Mouse (Mus musculus): ENCODE data around the gene Pimreg.

DNA sequence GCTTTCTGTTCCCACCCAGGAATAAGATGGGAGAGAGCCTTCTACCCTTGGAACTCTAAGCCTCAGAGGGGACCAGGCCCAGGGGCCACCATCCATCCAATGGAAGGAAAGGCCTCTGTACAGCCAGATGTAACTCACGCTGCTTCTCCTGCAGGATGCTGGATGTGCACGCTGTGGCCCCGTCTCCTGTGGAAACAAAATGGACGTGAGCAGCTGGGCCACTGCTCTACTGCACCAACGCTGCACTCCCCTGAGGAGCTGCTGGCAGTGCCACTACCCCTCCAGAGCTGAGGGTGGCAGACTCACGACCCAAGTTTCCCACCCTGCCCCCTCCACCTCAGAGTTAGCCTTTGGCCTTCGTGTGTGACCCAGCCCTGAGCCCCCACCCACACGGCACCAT lies 50.6 kb downstream of the Pimreg start:
- TF ChIP-seq POLR2A (IDR thresholded peaks at IDR 0.05; ENCODE audit: low read depth, low read length) (no peak), CTCF (IDR thresholded peaks at IDR 0.05; ENCODE audit: extremely low read depth, insufficient read length, insufficient replicate concordance, low read depth, low read length) (no peak)
